Mouse (Mus musculus): ENCODE measurements around the gene Opcml. TPM values are rescaled to one million over a fixed set of nuclear protein-coding genes. Genes with fewer than 3 reads are reported as not detected.

Opcml gene
- total and polyA plus RNA-seq, 2 experiments from 2014 or later = 0.49 to 0.57 TPM

DNA sequence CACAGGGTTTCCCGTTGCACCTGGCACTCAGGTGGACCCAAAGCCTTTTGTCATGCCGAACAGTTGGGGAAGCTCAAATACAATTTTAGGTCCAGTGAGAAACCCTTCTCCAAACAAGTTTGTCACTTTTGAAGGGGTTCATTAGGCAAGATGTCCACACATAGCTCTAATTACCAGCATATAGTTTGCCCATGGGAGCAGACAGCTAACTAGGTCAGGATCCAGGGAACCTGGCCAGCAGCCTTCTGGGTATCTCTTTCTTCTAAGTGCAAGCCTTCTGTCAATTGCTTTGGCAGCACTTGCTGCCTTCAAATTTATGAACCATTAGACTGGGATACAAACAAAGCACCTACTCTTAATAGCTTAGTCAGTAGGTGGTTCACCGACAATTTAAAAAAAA, 653.9 kb downstream of the Opcml start:
- no peaks in the 10 kb centered on the region for H3K4me1 ChIP-seq (ENCODE audit: control insufficient read depth, insufficient read depth)
- ATAC-seq (ENCODE audit: insufficient read depth, low read depth) (no peak), DNase-seq (ENCODE audit: low spot score) (no peak)
- H3K9ac ChIP-seq (replicated peaks; ENCODE audit: low read depth, low read length) = no peak overlapping the region
- H3K27me3 ChIP-seq (ENCODE audit: control insufficient read depth, insufficient read depth, low read length) = no peaks in the 10 kb centered on the region
- WGBS = 84% methylated on average over 3 of the region's 3 CpGs
- H3K4me3 ChIP-seq (ENCODE audit: low read depth, low read length) = no peak overlapping the region
- H3K36me3 ChIP-seq (replicated peaks; ENCODE audit: control insufficient read depth, insufficient read depth, low read length) = no peaks in the 10 kb centered on the region
- no peak overlapping the region for H3K4me2 ChIP-seq (ENCODE audit: low read depth, low read length)
- H3K9me3 ChIP-seq (replicated peaks; ENCODE audit: control insufficient read depth, low read length) = no peaks in the 10 kb centered on the region
- no peak overlapping the region for H3K27ac ChIP-seq (ENCODE audit: low read depth)
- no peak for TF ChIP-seq EP300 (IDR thresholded peaks at IDR 0.05; ENCODE audit: low read depth)

DNA sequence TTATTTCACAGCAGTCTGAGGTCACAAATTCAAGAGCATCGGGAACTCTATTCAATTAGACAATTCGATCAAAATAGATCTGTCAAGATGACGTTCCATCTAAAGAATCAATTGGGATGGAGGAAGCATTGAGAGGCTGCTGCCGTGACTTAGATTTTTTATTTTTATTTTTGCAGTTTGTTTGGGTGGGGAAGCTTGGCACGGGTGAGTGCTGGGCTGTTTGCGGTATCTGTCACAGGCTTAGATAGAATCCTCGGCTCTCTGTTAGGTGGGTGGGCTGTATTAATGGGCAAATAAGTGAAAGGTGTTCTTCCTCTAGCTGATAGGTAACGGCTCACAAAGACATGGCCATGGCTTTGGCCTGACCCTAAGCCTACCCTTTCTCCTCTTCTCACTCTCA, 654.4 kb downstream of the Opcml start:
- Histone ChIP-seq H3K27me3 (ENCODE audit: control insufficient read depth, insufficient read depth, low read length) (no peaks in the 10 kb centered on the region), H3K9me3 (replicated peaks; ENCODE audit: control insufficient read depth, low read length) (no peaks in the 10 kb centered on the region), H3K9ac (replicated peaks; ENCODE audit: low read depth, low read length) (no peak overlapping the region), H3K27ac (ENCODE audit: low read depth) (no peak overlapping the region), H3K4me2 (ENCODE audit: low read depth, low read length) (no peak overlapping the region), H3K4me3 (ENCODE audit: low read depth, low read length) (no peak overlapping the region), H3K4me1 (ENCODE audit: control insufficient read depth, insufficient read depth) (no peaks in the 10 kb centered on the region), H3K36me3 (replicated peaks; ENCODE audit: control insufficient read depth, insufficient read depth, low read length) (no peaks in the 10 kb centered on the region)
- WGBS = 68% methylated on average over 8 of the region's 8 CpGs
- no peak for DNase-seq (ENCODE audit: low spot score)
- ATAC-seq (ENCODE audit: insufficient read depth, low read depth) = no peak
- no peak for TF ChIP-seq EP300 (IDR thresholded peaks at IDR 0.05; ENCODE audit: low read depth)
- TF ChIP-seq CTCF (IDR thresholded peaks at IDR 0.05; ENCODE audit: low read depth) = no peak

DNA sequence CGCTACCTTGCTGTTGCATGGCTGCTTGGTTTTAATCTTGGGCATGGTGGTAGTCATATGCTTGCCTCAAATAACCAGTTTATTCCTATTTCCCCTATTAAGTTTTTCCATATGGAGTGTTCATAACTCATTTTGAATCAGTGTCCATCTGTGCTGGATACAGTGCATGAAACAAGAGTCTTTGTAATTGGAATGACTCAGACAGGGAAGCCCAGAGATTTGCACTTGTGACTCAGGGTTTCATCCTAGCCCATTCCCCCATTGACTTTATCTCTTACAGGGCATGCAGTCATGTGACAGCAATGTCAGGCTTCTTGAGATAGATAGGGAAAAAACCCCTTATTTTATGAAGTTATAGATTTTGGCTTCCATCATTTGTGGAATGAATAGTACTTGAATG, 655.3 kb downstream of the Opcml start:
- TF ChIP-seq CTCF (IDR thresholded peaks at IDR 0.05; ENCODE audit: low read depth) (no peak), EP300 (IDR thresholded peaks at IDR 0.05; ENCODE audit: low read depth) (no peak)
- ATAC-seq (ENCODE audit: insufficient read depth, low read depth) (no peak), DNase-seq (ENCODE audit: low spot score) (no peak)
- WGBS = 83% methylated on average over 1 of the region's 1 CpGs
- Histone ChIP-seq H3K4me3 (ENCODE audit: low read depth, low read length) (no peak overlapping the region), H3K4me1 (ENCODE audit: control insufficient read depth, insufficient read depth) (no peaks in the 10 kb centered on the region), H3K36me3 (replicated peaks; ENCODE audit: control insufficient read depth, insufficient read depth, low read length) (no peaks in the 10 kb centered on the region), H3K9me3 (replicated peaks; ENCODE audit: control insufficient read depth, low read length) (no peaks in the 10 kb centered on the region), H3K4me2 (ENCODE audit: low read depth, low read length) (no peak overlapping the region), H3K27me3 (ENCODE audit: control insufficient read depth, insufficient read depth, low read length) (no peaks in the 10 kb centered on the region), H3K9ac (replicated peaks; ENCODE audit: low read depth, low read length) (no peak overlapping the region), H3K27ac (ENCODE audit: low read depth) (no peak overlapping the region)

DNA sequence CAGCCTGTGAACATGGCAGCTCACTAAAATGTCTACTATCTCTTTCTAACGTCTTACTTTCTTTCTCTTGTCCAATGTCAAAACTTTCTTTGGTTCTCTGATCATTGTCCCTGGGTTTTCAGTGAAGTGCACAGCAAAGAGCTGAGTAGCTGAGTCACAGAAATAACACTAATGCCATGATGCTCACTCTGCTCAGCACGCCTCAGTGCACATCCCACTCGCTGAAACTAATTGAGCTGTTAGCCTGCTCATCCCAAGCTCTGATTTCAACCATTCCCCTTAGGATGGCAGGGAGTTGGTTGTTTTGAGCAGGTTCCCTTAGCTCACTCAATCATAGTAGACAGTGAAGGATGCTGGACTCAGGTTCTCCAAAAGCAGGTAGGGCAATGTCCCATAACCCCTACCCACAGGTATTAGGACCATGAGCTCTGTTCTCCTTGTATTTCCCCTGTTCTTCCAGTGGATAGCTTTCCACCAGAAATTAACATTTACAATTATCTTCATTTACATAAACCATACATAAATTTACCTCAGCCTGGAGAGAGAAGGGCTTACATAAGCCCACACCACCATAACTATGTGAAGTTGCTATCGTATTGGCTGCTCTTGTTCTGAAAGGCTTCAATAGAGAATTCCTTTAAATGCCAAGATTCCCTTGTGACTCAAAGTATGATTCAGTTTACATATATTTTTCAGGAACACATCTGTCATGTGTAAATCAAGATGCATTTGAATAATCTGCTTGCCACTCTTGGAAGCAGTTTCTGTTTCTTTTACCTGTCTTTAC, 655.9 kb downstream of the Opcml start:
- Histone ChIP-seq H3K36me3 (replicated peaks; ENCODE audit: control insufficient read depth, insufficient read depth, low read length) (no peaks in the 10 kb centered on the region), H3K4me3 (ENCODE audit: low read depth, low read length) (no peak overlapping the region), H3K4me2 (ENCODE audit: low read depth, low read length) (no peak overlapping the region), H3K27me3 (ENCODE audit: control insufficient read depth, insufficient read depth, low read length) (no peaks in the 10 kb centered on the region), H3K9me3 (replicated peaks; ENCODE audit: control insufficient read depth, low read length) (no peaks in the 10 kb centered on the region), H3K9ac (replicated peaks; ENCODE audit: low read depth, low read length) (no peak overlapping the region), H3K27ac (ENCODE audit: low read depth) (no peak overlapping the region), H3K4me1 (ENCODE audit: control insufficient read depth, insufficient read depth) (no peaks in the 10 kb centered on the region)
- no peak for ATAC-seq (ENCODE audit: insufficient read depth, low read depth)
- no peak for DNase-seq (ENCODE audit: low spot score)
- TF ChIP-seq EP300 (IDR thresholded peaks at IDR 0.05; ENCODE audit: low read depth) = no peak
- TF ChIP-seq CTCF (IDR thresholded peaks at IDR 0.05; ENCODE audit: low read depth) = no peak
- WGBS = 71% methylated on average over 4 of the region's 4 CpGs

DNA sequence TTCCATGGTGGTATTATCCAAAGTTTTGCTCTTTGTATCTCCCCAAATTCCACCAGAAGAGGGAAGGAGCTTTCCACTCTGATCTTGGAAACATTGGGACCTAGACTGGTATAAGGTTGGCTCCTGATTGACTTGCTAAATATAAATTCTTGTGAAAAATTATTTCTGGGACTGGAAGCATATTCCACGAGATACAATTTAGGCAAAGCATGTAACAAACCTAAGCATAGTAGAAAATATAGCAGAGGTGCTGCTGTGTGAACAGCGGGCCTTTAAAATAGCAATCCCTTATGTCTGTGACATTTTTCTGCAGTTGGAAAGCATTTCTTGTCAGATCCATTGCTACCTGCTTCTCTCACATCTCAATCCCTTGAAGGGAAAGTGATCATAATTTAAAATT, 661.9 kb downstream of the Opcml start:
- Histone ChIP-seq H3K36me3 (replicated peaks; ENCODE audit: control insufficient read depth, insufficient read depth, low read length) (no peaks in the 10 kb centered on the region), H3K9ac (replicated peaks; ENCODE audit: low read depth, low read length) (no peak overlapping the region), H3K27ac (ENCODE audit: low read depth) (no peak overlapping the region), H3K4me1 (ENCODE audit: control insufficient read depth, insufficient read depth) (no peaks in the 10 kb centered on the region), H3K27me3 (ENCODE audit: control insufficient read depth, insufficient read depth, low read length) (no peaks in the 10 kb centered on the region), H3K4me2 (ENCODE audit: low read depth, low read length) (no peak overlapping the region), H3K9me3 (replicated peaks; ENCODE audit: control insufficient read depth, low read length) (no peaks in the 10 kb centered on the region), H3K4me3 (ENCODE audit: low read depth, low read length) (no peak overlapping the region)
- TF ChIP-seq EP300 (IDR thresholded peaks at IDR 0.05; ENCODE audit: low read depth) (no peak), CTCF (IDR thresholded peaks at IDR 0.05; ENCODE audit: low read depth) (no peak)
- no peak for DNase-seq (ENCODE audit: low spot score)
- no peak for ATAC-seq (ENCODE audit: insufficient read depth, low read depth)
- 65% methylated on average over 2 of the region's 2 CpGs for WGBS

DNA sequence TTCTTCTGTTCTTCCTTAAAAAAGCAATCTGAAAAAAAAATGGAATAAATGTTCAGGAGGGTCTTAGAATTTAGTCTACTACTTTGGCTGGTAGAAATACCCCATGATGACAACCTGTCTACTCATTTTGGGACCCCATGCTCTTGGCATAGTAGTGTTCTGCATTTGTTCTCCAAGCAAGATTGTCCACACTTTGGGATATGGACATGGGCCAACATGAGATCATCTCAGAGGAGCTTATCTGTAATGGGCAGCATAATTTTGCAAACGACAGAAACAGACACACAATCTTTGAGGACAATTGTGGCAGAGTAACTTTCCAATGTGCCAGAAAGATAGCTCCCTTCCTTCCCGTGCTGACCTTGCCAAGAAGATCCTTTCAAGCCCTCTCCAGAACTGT, 662.5 kb downstream of the Opcml start:
- ATAC-seq (ENCODE audit: insufficient read depth, low read depth) = no peak
- H3K4me2 ChIP-seq (ENCODE audit: low read depth, low read length) = no peak overlapping the region

More for the DNA sequence above, 662.5 kb downstream of the Opcml start:
- no peak overlapping the region for H3K4me3 ChIP-seq (ENCODE audit: low read depth, low read length)
- no peaks in the 10 kb centered on the region for H3K4me1 ChIP-seq (ENCODE audit: control insufficient read depth, insufficient read depth)
- no peaks in the 10 kb centered on the region for H3K27me3 ChIP-seq (ENCODE audit: control insufficient read depth, insufficient read depth, low read length)
- no peak for DNase-seq (ENCODE audit: low spot score)
- no peak overlapping the region for H3K27ac ChIP-seq (ENCODE audit: low read depth)
- TF ChIP-seq EP300 (IDR thresholded peaks at IDR 0.05; ENCODE audit: low read depth) (no peak), CTCF (IDR thresholded peaks at IDR 0.05; ENCODE audit: low read depth) (no peak)
- H3K9ac ChIP-seq (replicated peaks; ENCODE audit: low read depth, low read length) = no peak overlapping the region
- 21% methylated on average over 2 of the region's 2 CpGs for WGBS
- H3K36me3 ChIP-seq (replicated peaks; ENCODE audit: control insufficient read depth, insufficient read depth, low read length) = no peaks in the 10 kb centered on the region
- H3K9me3 ChIP-seq (replicated peaks; ENCODE audit: control insufficient read depth, low read length) = no peaks in the 10 kb centered on the region
